Mouse (Mus musculus) heart, adult 2 months (tissue): ENCODE data around the gene Maml3. TPM values are rescaled to one million over a fixed set of nuclear protein-coding genes. Genes with fewer than 3 reads are reported as not detected.

Experiments used
- DNase-seq, 2 experiments: peaks; one replicate each; pipeline ENCODE4 v3.0.0; 2021
- H3K27ac ChIP-seq: fragments of 200-600 bp; 2 replicates; pipeline ENCODE4 v1.8.1; 2022
- H3K27me3 ChIP-seq: fragments of 200-500 bp; 2 replicates; pipeline ENCODE4 v1.6.1; 2012; ENCODE audit warnings: mild to moderate bottlenecking, low read length, inconsistent platforms, mixed read lengths; ENCODE audit not compliant: control insufficient read depth, insufficient read depth
- H3K36me3 ChIP-seq: fragments of 200-500 bp; 2 replicates; pipeline ENCODE4 v1.6.1; 2012; ENCODE audit warnings: low read length, inconsistent platforms; ENCODE audit not compliant: control insufficient read depth, insufficient read depth
- H3K4me1 ChIP-seq: fragments of 200-500 bp; 2 replicates; pipeline ENCODE4 v1.6.1; 2011; ENCODE audit warnings: low read length; ENCODE audit not compliant: control insufficient read depth, insufficient read depth
- H3K4me3 ChIP-seq: fragments of 200-600 bp; 2 replicates; pipeline ENCODE4 v1.8.1; 2022
- H3K79me2 ChIP-seq: fragments of 200-500 bp; replicated peaks from 2 replicates; pipeline ENCODE4 v1.6.1; 2012; ENCODE audit warnings: mild to moderate bottlenecking, inconsistent platforms, low read length, moderate library complexity, mixed read lengths; ENCODE audit not compliant: control insufficient read depth, insufficient read depth
- H3K9ac ChIP-seq: fragments of 200-500 bp; 2 replicates; pipeline ENCODE4 v1.6.1; 2012; ENCODE audit warnings: low read depth, mild to moderate bottlenecking, control low read depth, inconsistent platforms, low read length, mixed read lengths
- CTCF ChIP-seq: fragments of 200-600 bp; IDR thresholded peaks from 2 replicates; pipeline ENCODE4 v1.8.1; 2022; ENCODE audit warnings: antibody characterized with exemption, mild to moderate bottlenecking, moderate library complexity
- EP300 ChIP-seq: fragments of 200-500 bp; IDR thresholded peaks from 2 replicates; pipeline ENCODE4 v1.6.1; 2011; ENCODE audit warnings: low read depth, low read length, control low read depth; ENCODE audit not compliant: insufficient read depth
- POLR2A ChIP-seq: fragments of 200-500 bp; IDR thresholded peaks from 2 replicates; pipeline ENCODE4 v1.6.1; 2011; ENCODE audit warnings: mild to moderate bottlenecking, low read depth, low read length, control low read depth; ENCODE audit not compliant: insufficient read depth
- WGBS: fragments of 180-500 bp; shearing (Covaris S2); methylation state at CpG from one replicate; pipeline ENCODE4 v1.1.7; 2018; 5-methylcytosine and 5-hydroxymethylcytosine counted together
- intact Hi-C: fragments of 180-260 bp; cut with DNase I; formaldehyde crosslinking; loops from one replicate; pipeline ENCODE4 v1.15.1; 2025
- polyA plus RNA-seq: library from polyadenylated mRNA; depleted of rRNA; stranded (reverse); fragments of >200 nt; gene quantifications from 2 replicates; pipeline ENCODE4 v1.2.3, GENCODE M21; 2012
- total RNA-seq, 2 experiments: library from RNA; stranded (reverse); gene quantifications; 2 replicates each; pipeline ENCODE4 v1.2.3; 2021

Maml3 gene
- total and polyA plus RNA-seq, 3 experiments = 1.9 to 2.8 (median 2.7) TPM

DNA sequence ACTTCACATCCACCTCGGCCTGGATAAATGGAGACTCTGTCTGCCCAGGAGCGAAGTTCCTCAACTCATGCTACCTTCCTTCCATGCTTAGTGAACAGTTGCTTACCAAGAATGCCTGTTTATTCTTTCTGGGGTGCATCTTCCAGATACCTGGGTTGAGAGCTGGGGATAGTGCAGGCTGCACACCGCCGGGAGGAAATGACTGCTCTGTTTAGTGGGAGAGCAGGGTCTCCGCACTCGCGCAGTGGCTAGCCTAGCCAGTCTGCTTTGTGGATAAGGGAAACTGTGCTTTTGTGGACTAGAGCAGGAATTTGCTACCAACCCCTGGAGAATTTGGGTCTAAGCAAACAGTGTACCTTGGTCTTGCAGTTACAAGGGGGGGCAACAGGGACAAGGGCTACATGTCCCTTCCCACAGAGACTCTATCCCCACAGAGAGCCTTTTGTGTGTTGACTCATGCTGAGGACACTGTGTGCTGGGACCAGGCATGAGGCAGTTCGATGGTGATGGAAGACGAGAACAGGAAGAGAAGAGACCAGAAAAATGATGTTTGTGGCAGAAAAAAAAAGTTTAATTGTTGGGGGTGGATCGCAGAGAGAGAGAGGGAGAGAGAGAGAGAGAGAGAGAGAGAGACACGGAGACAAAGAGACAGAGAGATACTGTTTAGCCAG is 442.9 kb downstream of the Maml3 start:
- Histone ChIP-seq H3K4me1 (no peaks in the 10 kb centered on the region), H3K9ac (no peak overlapping the region)
- intact Hi-C loops = no loop called here

GRCm38 (mm10) chr3:51661376-51661775 is 443.5 kb downstream of the Maml3 start:
- intact Hi-C loops = no loop called here
- no peaks in the 10 kb centered on the region for H3K4me1 ChIP-seq
- no peak overlapping the region for H3K4me3 ChIP-seq
- H3K79me2 ChIP-seq = no peaks in the 10 kb centered on the region
- H3K27me3 ChIP-seq = no peaks in the 10 kb centered on the region
- H3K27ac ChIP-seq = no peak overlapping the region
- TF ChIP-seq POLR2A (no peak), EP300 (no peak), CTCF (no peak)
- whole genome bisulfite sequencing = 65% methylated on average over 5 of the region's 5 CpGs
- no peak for DNase-seq
- no peak overlapping the region for H3K9ac ChIP-seq
- no peaks in the 10 kb centered on the region for H3K36me3 ChIP-seq

More for the DNA sequence above, 442.9 kb downstream of the Maml3 start:
- Histone ChIP-seq H3K36me3 (no peaks in the 10 kb centered on the region), H3K27ac (no peak overlapping the region), H3K79me2 (no peaks in the 10 kb centered on the region), H3K4me3 (no peak overlapping the region), H3K27me3 (no peaks in the 10 kb centered on the region)
- TF ChIP-seq EP300 = no peak
- no peak for TF ChIP-seq CTCF
- no peak for TF ChIP-seq POLR2A
- DNase-seq = no peak
- 61% methylated on average over 11 of the region's 11 CpGs for WGBS

- Histone ChIP-seq H3K27me3 (no peaks in the 10 kb centered on the region), H3K79me2 (no peaks in the 10 kb centered on the region), H3K36me3 (no peaks in the 10 kb centered on the region), H3K27ac (no peak overlapping the region), H3K4me3 (no peak overlapping the region), H3K4me1 (no peaks in the 10 kb centered on the region), H3K9ac (no peak overlapping the region)
- WGBS = 80% methylated on average over 3 of the region's 3 CpGs
- TF ChIP-seq POLR2A (no peak), CTCF (no peak), EP300 (no peak)
- intact Hi-C loops = no loop called here
- no peak for DNase-seq
Measured at GRCm38 (mm10) chr3:51660821-51661276, 444.0 kb downstream of the Maml3 start.

GRCm38 (mm10) chr3:51660060-51660459 is 444.8 kb downstream of the Maml3 start, which contains the start of gene Mgst2:
Gene Mgst2, plus strand, starts transcription at chr3:51660360.
- Histone ChIP-seq H3K4me3 (no peak within 1 kb of the TSS), H3K27me3 (no peaks in the 10 kb centered on the region), H3K79me2 (no peaks in the 10 kb centered on the region), H3K9ac (no peak within 1 kb of the TSS), H3K27ac (no peak within 1 kb of the TSS), H3K36me3 (no peaks in the 10 kb centered on the region), H3K4me1 (no peaks in the 10 kb centered on the region)
- TF ChIP-seq CTCF (no peak), EP300 (no peak), POLR2A (no peak)
- intact Hi-C loops = no loop called here
- WGBS = 87% methylated on average over 4 of the region's 4 CpGs
- DNase-seq = no peak

GRCm38 (mm10) chr3:51659415-51659814 is 445.5 kb downstream of the Maml3 start:
- H3K4me1 ChIP-seq = no peaks in the 10 kb centered on the region
- no peaks in the 10 kb centered on the region for H3K27me3 ChIP-seq
- WGBS = 85% methylated on average over 5 of the region's 5 CpGs
- no peak overlapping the region for H3K9ac ChIP-seq
- intact Hi-C loops = no loop called here
- DNase-seq = no peak
- TF ChIP-seq POLR2A (no peak), CTCF (no peak), EP300 (no peak)
- no peak overlapping the region for H3K4me3 ChIP-seq
- H3K79me2 ChIP-seq = no peaks in the 10 kb centered on the region
- H3K27ac ChIP-seq = no peak overlapping the region
- H3K36me3 ChIP-seq = no peaks in the 10 kb centered on the region

DNA sequence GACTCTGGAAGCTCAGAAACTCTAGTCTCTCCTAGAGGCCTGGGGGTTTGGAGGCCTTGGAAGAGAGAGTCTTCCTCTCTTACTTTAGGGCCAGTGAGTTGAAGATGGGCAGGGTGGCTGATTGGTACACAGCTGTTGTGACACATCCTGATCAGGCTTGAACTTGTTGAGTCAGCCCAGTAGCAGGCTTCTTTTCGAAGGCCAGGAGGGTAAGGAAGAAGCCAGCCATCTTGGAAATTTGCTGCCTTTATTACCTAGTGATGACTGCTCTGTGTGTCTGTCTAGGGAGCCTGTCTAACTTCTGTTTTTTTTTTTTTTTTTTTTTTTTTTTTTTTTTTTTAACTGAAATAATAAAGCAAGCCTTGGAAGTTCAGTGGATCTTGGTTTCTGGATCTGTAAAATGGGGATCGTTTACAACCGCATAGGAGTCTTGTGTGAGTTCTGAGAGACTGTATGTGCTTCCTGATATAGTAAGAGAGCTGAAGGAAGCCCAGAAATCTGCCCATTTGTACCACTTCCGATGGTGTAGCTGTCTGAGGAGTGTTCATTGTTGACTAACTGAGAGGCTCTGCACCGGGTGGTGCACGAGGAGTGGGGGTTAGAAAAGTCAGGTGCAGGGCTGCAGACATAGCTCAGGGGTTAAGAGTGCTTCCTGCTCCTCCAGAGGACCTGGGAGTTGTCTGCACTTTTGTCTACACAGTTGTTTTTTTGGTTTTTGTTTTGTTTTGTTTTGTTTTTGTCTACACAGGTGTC is 450.4 kb downstream of the Maml3 start:
- intact Hi-C loops = loop anchor here (5.0 kb wide), 1 partner anchor 588 kb away; no protein-coding TSS in a partner anchor
- Histone ChIP-seq H3K36me3 (no peaks in the 10 kb centered on the region), H3K4me3 (no peak overlapping the region), H3K27ac (no peak overlapping the region), H3K27me3 (no peaks in the 10 kb centered on the region), H3K9ac (no peak overlapping the region), H3K79me2 (no peaks in the 10 kb centered on the region), H3K4me1 (no peaks in the 10 kb centered on the region; the same call in 1 of the 2 replicates)
- TF ChIP-seq EP300 = no peak
- no peak for TF ChIP-seq CTCF
- TF ChIP-seq POLR2A = no peak
- DNase-seq = no peak
- WGBS = 62% methylated on average over 6 of the region's 6 CpGs
